Mouse (Mus musculus) thymus, adult 2 months (tissue): ENCODE measurements around the gene Swap70.

Experiments
- CTCF ChIP-seq: fragments of 200-500 bp; IDR thresholded peaks from 2 replicates; pipeline ENCODE4 v1.5.1; 2012; ENCODE audit warnings: mild to moderate bottlenecking, control low read depth, low read length, moderate library complexity, borderline replicate concordance; ENCODE audit not compliant: control insufficient read depth, poor library complexity, insufficient read depth; ENCODE audit errors: extremely low read depth
- POLR2A ChIP-seq: fragments of 200-500 bp; IDR thresholded peaks from 2 replicates; pipeline ENCODE4 v1.6.1; 2012; ENCODE audit warnings: mild to moderate bottlenecking, low read length, control low read depth, moderate library complexity; ENCODE audit not compliant: control insufficient read depth, poor library complexity, insufficient read depth; ENCODE audit errors: extremely low read depth

GRCm38 (mm10) chr7:110259966-110260711 lies 38.6 kb downstream of the Swap70 start:
- TF ChIP-seq POLR2A: no peak
- TF ChIP-seq CTCF: no peak
